Mouse (Mus musculus): ENCODE data around the gene Yipf1. TPM values are rescaled to one million over a fixed set of nuclear protein-coding genes. Genes with fewer than 3 reads are reported as not detected.

The Yipf1 gene
- polyA plus RNA-seq, 1 experiment from 2014 or later, result 24.8 TPM

DNA sequence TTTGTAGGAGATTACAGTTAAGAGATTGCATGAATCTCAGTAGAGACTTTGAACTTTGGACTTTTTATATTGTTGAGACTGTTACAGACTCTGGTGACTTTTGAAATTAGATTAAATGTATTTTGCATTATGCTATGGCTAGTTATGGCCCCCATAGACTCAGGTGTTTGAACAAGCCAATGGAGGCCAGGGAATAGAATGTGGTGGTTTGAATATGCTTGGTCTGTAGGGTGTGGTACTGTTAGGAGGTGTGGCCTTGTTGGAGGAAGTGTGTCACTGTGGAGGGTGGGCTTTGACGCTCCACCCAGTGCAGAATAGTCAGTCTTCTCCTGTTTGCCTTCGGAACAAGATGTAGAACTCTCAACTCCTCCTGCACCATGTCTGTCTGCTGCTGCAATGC lies 8.9 kb downstream of the Yipf1 start:
- 61% methylated on average over 2 of the region's 2 CpGs for WGBS (ENCODE audit: insufficient replicate concordance)

DNA sequence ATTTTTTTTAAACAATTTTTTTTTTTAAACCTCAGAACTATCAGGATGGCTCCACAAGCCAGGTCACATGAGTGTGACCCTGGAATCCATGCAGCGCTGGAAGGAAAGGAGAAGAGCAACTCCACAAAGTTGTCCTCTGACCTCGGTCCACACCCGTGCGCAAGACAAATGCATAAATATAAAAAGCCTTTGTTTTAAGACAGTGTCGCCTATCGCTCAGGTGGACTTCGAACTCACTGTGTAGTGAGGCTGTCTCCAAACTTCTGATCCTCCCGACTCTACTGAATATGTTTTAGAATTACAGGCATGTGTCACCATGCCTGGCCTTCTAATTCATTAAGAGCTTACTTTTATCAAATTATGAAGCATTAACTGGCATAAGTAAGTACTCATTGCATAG lies 14.4 kb downstream of the Yipf1 start:
- ATAC-seq (ENCODE audit: insufficient read depth), result no peak
- Histone ChIP-seq H3K9ac (no peak overlapping the region), H3K4me1 (replicated peaks) (no peaks in the 10 kb centered on the region), H3K4me2 (no peak overlapping the region), H3K4me3 (replicated peaks) (no peak overlapping the region), H3K9me3 (replicated peaks) (no peaks in the 10 kb centered on the region), H3K27ac (replicated peaks) (no peak overlapping the region), H3K27me3 (no peaks in the 10 kb centered on the region), H3K36me3 (replicated peaks) (0 out of 2 replicates have a peak, but pooled peaks cover 1% of the 10 kb centered on the region)
- WGBS (ENCODE audit: insufficient replicate concordance), result 78% methylated on average over 8 of the region's 8 CpGs

More for the DNA sequence above, 8.9 kb downstream of the Yipf1 start:
- Histone ChIP-seq H3K27ac (replicated peaks) (no peak overlapping the region), H3K36me3 (replicated peaks) (peaks cover 14% of the 10 kb centered on the region), H3K9me3 (replicated peaks) (no peaks in the 10 kb centered on the region), H3K27me3 (no peaks in the 10 kb centered on the region), H3K4me2 (no peak overlapping the region), H3K4me1 (replicated peaks) (no peaks in the 10 kb centered on the region), H3K4me3 (replicated peaks) (no peak overlapping the region), H3K9ac (no peak overlapping the region)
- no peak for ATAC-seq (ENCODE audit: insufficient read depth)

DNA sequence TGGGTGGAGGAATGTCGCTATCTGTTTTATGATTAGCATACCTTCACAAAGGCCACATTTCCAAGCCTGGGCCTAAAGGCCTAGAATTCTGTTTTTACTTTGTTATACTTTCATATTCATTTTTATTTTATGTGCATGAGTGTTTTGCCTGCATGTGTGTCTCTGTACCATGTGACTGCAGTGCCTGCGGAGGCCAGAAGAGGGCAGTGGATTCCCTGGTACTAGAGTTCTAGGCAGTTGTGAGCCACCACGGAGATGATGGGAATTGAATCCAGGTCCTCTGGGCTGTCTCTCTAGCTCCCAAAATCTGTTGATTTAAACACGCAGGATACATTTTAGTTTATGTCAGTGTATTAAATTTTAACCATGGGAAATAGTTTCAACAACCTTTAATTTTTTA lies 19.4 kb downstream of the Yipf1 start:
- Histone ChIP-seq H3K9ac (no peak overlapping the region), H3K4me2 (no peak overlapping the region), H3K9me3 (replicated peaks) (no peaks in the 10 kb centered on the region), H3K4me1 (replicated peaks) (no peaks in the 10 kb centered on the region), H3K27ac (replicated peaks) (no peak overlapping the region), H3K4me3 (replicated peaks) (no peak overlapping the region), H3K27me3 (no peaks in the 10 kb centered on the region), H3K36me3 (replicated peaks) (0 out of 2 replicates have a peak, but pooled peaks cover 3% of the 10 kb centered on the region)
- no peak for ATAC-seq (ENCODE audit: insufficient read depth)
- 82% methylated on average over 4 of the region's 4 CpGs for WGBS (ENCODE audit: insufficient replicate concordance)

DNA sequence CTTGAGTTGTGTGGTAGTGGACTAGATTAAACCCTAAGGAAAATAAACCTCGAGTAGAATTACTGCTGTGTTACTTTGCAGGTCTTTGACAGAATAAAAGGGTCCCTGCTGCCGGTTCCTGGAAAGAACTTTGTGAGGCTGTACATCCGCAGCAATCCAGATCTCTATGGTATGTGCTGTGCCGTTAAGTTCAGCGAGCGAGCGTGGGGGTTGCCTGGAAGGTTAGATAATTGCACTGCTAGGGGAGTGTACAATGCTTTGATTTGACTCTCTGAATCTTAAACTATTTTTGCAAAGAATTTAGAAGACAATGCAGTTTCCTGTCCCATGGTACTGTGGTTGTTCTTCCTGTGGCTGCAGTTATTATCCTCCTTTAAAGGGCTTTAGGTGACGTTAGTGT lies 22.2 kb downstream of the Yipf1 start:
- no peak for ATAC-seq (ENCODE audit: insufficient read depth)
- H3K4me3 ChIP-seq (replicated peaks), result no peak overlapping the region
- no peaks in the 10 kb centered on the region for H3K4me1 ChIP-seq (replicated peaks)
- no peak overlapping the region for H3K9ac ChIP-seq
- H3K9me3 ChIP-seq (replicated peaks), result no peaks in the 10 kb centered on the region
- no peak overlapping the region for H3K27ac ChIP-seq (replicated peaks)
- H3K4me2 ChIP-seq, result no peak overlapping the region
- 64% methylated on average over 8 of the region's 8 CpGs for WGBS (ENCODE audit: insufficient replicate concordance)
- no peaks in the 10 kb centered on the region for H3K27me3 ChIP-seq
- 0 out of 2 replicates have a peak, but pooled peaks cover 3% of the 10 kb centered on the region for H3K36me3 ChIP-seq (replicated peaks)

DNA sequence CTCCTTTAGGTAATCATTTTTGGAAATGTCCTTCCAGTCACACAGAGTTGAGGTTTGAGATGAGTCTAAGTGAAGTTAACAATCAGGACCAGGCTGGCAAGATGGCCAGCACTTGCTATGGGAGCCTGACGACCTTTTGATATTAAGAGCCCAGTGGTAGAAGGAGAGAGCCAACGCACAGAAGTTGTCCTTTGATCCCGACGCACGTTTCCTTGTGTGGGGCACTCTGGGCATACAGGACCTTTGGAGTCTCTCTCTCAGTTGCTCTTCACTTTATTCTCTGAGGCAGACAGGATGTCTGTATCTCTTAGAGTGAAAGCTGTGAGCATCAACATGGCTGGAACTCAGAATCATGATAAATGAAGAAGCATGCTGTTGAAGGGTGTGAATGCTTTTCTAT lies 23.3 kb downstream of the Yipf1 start:
- no peaks in the 10 kb centered on the region for H3K27me3 ChIP-seq
- H3K4me2 ChIP-seq, result no peak overlapping the region
- no peak overlapping the region for H3K9ac ChIP-seq
- H3K36me3 ChIP-seq (replicated peaks), result 0 out of 2 replicates have a peak, but pooled peaks cover 3% of the 10 kb centered on the region
- no peak overlapping the region for H3K27ac ChIP-seq (replicated peaks)
- no peaks in the 10 kb centered on the region for H3K9me3 ChIP-seq (replicated peaks)
- H3K4me3 ChIP-seq (replicated peaks), result no peak overlapping the region
- 77% methylated on average over 5 of the region's 5 CpGs for WGBS (ENCODE audit: insufficient replicate concordance)
- no peak for ATAC-seq (ENCODE audit: insufficient read depth)
- H3K4me1 ChIP-seq (replicated peaks), result no peaks in the 10 kb centered on the region

DNA sequence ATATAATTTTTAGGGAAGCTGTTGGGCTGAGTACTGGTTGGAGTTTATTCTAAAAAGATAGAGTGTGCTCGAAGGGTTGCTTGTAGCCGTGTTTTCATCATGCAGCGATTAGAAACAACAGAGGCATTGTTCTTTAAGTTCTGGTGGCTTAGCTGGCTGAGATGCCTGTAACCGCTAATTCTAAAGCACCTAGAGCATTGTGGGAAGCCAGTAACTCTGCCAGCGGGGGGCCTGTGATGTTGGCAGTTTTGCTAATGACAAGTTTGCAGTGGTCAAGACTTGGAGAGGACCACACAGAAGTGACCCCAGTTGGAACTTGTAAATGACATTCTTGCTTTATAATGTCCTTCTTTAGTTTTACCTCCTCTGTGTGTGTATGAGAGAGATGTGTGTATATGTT lies 27.2 kb downstream of the Yipf1 start:
- no peak for ATAC-seq (ENCODE audit: insufficient read depth)
- no peak overlapping the region for H3K4me3 ChIP-seq (replicated peaks)
- H3K4me1 ChIP-seq (replicated peaks), result no peaks in the 10 kb centered on the region
- H3K27me3 ChIP-seq, result no peaks in the 10 kb centered on the region
- no peak overlapping the region for H3K9ac ChIP-seq
- 69% methylated on average over 5 of the region's 5 CpGs for WGBS (ENCODE audit: insufficient replicate concordance)
- H3K36me3 ChIP-seq (replicated peaks), result peaks cover 4% of the 10 kb centered on the region; the same call in 1 of the 2 replicates
- no peaks in the 10 kb centered on the region for H3K9me3 ChIP-seq (replicated peaks)
- no peak overlapping the region for H3K4me2 ChIP-seq
- H3K27ac ChIP-seq (replicated peaks), result no peak overlapping the region

DNA sequence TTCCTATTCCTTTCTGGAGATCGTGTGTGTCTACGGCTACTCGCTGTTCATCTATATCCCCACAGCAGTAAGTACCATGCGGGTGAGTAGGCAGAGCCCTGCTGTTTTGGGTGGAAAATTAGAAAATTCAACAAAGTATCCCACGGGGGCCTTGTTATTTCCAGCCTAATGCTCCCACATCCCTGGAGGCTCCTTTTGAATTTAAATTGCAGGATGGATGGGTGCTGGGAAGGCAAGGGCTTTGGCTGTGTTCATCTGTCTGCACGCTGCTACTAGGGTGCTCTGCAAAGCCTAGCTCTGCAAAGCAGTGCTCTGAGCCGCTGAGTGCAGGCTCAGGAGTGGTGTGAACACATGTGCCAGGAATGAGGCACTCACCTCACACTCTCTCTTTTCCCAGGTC lies 30.4 kb downstream of the Yipf1 start:
- Histone ChIP-seq H3K9me3 (replicated peaks) (no peaks in the 10 kb centered on the region), H3K4me1 (replicated peaks) (peaks cover 4% of the 10 kb centered on the region; the same call in 1 of the 2 replicates), H3K4me3 (replicated peaks) (no peak overlapping the region), H3K9ac (no peak overlapping the region), H3K4me2 (no peak overlapping the region), H3K27me3 (no peaks in the 10 kb centered on the region), H3K36me3 (replicated peaks) (peaks cover 4% of the 10 kb centered on the region; the same call in 1 of the 2 replicates), H3K27ac (replicated peaks) (no peak overlapping the region)
- ATAC-seq (ENCODE audit: insufficient read depth), result no peak
- 75% methylated on average over 7 of the region's 7 CpGs for WGBS (ENCODE audit: insufficient replicate concordance)

DNA sequence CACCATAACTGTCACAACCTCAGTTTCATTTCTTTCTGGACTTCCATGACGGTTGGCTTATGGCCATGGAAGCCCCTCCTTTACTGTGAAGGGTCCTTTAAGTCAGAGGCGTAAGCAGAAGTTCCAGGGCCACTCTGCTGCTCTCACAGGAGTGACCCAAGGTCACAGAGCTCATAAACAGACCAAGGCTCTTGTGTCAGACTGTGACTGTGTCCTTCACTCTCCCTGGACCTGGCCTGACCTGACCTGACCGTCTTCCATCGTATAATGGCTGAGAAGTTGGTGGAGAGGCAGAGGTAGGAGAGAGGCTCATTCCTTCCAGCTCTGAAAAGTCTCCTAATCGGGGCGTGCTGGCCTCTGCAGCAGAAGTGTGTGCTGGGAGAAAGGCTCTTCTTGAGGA lies 33.1 kb downstream of the Yipf1 start:
- Histone ChIP-seq H3K27ac (replicated peaks) (no peak overlapping the region), H3K36me3 (replicated peaks) (peaks cover 4% of the 10 kb centered on the region; the same call in 1 of the 2 replicates), H3K4me1 (replicated peaks) (peaks cover 4% of the 10 kb centered on the region; the same call in 1 of the 2 replicates), H3K9me3 (replicated peaks) (no peaks in the 10 kb centered on the region), H3K4me3 (replicated peaks) (no peak overlapping the region), H3K4me2 (no peak overlapping the region), H3K9ac (no peak overlapping the region), H3K27me3 (no peaks in the 10 kb centered on the region)
- WGBS (ENCODE audit: insufficient replicate concordance), result 67% methylated on average over 6 of the region's 6 CpGs
- ATAC-seq (ENCODE audit: insufficient read depth), result no peak

DNA sequence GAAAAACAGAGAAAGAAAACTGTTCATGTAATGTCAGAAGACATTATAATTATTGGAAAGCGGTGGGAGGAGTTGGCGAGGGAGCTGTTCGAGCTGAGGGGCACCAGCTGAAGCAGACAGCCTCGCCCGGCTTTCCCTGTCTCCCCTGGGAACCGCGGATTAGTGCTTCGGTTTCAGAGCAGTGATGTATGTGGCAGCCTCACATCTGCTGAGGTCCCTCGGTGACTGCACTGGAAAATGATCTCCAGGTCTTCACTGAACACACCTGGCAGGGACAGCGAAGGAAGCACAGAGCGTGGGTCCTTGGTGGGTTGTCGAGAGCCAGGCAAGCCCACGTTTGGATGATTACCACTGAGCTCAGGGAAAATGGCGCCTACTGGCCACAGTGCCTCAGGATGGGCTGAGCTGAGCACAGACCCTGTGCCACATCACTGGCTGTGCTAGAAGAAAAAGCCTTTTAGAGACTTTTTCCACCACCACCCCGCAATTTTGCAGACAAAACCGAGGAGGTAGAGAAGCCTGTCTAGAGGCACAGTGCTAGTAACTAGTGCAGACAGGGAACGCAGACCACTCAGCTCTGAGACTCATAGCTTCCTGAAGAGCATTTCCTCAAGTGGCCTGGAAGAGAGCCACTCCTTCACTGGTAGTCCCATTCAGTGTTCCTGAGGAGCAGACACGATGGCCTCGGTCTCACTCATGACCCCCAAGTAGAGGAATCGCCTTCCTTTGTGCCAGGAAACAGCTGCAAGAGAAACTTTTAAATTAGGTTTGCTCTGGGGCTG lies 34.6 kb downstream of the Yipf1 start:
- no peak for ATAC-seq (ENCODE audit: insufficient read depth)
- Histone ChIP-seq H3K27me3 (no peaks in the 10 kb centered on the region), H3K4me2 (no peak overlapping the region), H3K4me1 (replicated peaks) (peaks cover 4% of the 10 kb centered on the region; the same call in 1 of the 2 replicates), H3K27ac (replicated peaks) (no peak overlapping the region), H3K9ac (no peak overlapping the region), H3K4me3 (replicated peaks) (no peak overlapping the region), H3K36me3 (replicated peaks) (peaks cover 4% of the 10 kb centered on the region; the same call in 1 of the 2 replicates), H3K9me3 (replicated peaks) (no peaks in the 10 kb centered on the region)
- WGBS (ENCODE audit: insufficient replicate concordance), result 72% methylated on average over 20 of the region's 20 CpGs

DNA sequence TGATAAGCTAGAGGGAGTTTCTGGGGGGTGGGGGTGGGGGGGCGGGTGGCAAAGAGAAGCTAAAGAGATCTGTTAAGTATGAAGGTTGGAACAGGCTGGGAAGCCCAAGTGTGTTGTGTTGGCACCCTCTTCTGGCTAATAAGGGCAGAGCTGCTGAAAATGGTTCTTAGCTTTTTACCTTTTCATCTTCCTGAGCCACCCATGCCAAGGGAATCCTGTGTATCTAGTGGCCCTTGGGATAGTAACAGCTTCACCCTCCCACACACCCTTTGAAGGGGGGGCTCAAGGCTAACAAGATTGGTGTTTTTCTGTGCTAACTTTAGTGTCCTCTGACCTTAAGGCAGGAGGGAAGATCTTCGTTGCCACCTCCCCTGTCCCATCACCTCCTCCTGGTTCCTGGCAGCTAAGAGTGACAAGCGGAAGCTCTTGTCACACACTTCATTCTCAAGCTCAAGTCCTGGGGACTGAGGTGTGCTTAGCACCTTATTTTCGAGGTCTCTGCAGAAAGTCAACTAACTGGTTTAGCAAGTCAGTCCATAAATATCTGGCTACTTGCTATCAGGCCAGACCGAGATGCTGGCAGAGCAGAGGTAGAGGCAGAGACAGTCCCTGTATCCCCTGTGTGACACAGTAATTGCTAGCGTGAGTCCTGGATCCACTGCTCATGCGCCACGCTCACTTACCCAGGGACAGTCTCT lies 35.3 kb downstream of the Yipf1 start:
- H3K4me3 ChIP-seq (replicated peaks), result no peak overlapping the region
- WGBS (ENCODE audit: insufficient replicate concordance), result 68% methylated on average over 8 of the region's 8 CpGs
- H3K9me3 ChIP-seq (replicated peaks), result no peaks in the 10 kb centered on the region
- peaks cover 4% of the 10 kb centered on the region; the same call in 1 of the 2 replicates for H3K36me3 ChIP-seq (replicated peaks)
- H3K4me1 ChIP-seq (replicated peaks), result peaks cover 4% of the 10 kb centered on the region; the same call in 1 of the 2 replicates
- no peaks in the 10 kb centered on the region for H3K27me3 ChIP-seq
- no peak overlapping the region for H3K27ac ChIP-seq (replicated peaks)
- H3K4me2 ChIP-seq, result no peak overlapping the region
- H3K9ac ChIP-seq, result no peak overlapping the region
- ATAC-seq (ENCODE audit: insufficient read depth), result no peak

DNA sequence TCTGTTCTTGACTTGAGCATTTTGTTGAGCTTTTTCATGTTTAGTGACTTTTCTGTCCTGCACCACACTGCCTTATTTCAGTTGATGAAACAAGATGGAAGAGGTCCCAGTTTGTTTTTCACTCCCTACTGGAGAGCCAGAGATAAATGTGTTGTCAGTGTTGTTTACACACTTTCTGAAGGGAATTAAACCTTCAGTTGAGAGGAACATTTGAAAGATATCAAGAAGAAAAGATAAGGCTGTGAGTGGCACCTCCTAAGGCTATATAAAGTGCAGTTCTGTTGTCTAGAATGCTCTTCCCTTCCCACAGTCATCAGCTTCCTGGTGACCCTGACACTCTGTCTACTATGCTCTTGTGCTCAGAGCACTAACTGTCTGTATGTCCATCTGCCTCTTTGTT lies 37.2 kb downstream of the Yipf1 start:
- Histone ChIP-seq H3K9me3 (replicated peaks) (no peaks in the 10 kb centered on the region), H3K4me3 (replicated peaks) (no peak overlapping the region), H3K27me3 (no peaks in the 10 kb centered on the region), H3K27ac (replicated peaks) (no peak overlapping the region), H3K4me1 (replicated peaks) (peaks cover 4% of the 10 kb centered on the region; the same call in 1 of the 2 replicates), H3K4me2 (no peak overlapping the region), H3K36me3 (replicated peaks) (no peaks in the 10 kb centered on the region), H3K9ac (no peak overlapping the region)
- ATAC-seq (ENCODE audit: insufficient read depth), result no peak

Measured in liver, embryonic 15.5 days (tissue).